Mouse (Mus musculus): ENCODE data around the gene Gnb1l. TPM values are rescaled to one million over a fixed set of nuclear protein-coding genes. Genes with fewer than 3 reads are reported as not detected.

The Gnb1l gene
- 1 to 10 TPM; 5.7 to 8.9 (median 6.5) TPM for total RNA-seq (2022)

- peak; percentile 83 to 93 for DNase-seq (ENCODE audit: low spot score in 2 of 2)
These were observed at the start of gene Gnb1l, which contains the start of gene Rtl10 for GRCm38 (mm10) chr16:18498558-18498990. Gene Gnb1l (plus strand): TSS chr16:18498713. Gene Rtl10 (plus strand): TSS chr16:18498901.

- DNase-seq (ENCODE audit: low spot score in 2 of 2), result no peak
These were observed 49.5 kb upstream of the Gnb1l start for GRCm38 (mm10) chr16:18449005-18449404.

DNA sequence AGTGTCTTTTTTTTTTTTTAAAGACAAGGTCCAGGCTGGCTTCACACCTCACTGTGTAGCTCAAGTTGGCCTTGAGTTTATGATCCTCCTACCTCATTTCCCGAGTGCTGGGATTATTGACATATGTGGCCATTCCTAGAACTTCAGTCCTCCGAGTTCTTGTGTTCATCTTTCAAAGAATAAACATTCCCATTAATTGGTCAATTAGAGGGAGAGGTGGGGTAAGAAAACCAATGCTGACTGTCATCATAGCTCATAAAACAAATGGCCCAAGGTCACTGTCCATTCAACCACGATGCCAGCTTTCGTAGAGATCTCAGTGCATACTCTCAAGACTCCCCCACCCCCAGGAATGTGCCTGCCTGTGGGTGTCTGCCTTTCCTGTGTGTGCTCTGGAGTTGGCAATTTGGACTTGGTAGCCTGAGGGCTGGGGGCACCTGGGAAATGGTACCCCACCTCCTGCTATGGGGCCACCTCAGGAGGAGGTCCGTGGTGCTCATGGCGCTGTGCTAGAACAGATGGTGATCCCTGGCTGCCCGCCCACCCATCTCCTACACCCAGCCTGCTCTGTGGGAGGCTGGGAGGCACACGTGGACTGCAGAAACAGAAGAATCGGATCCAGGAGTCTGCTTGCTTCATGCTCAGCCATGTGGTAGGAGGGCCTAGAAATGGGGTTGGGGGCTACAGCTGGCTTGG lies 46.9 kb upstream of the Gnb1l start:
- DNase-seq (ENCODE audit: low spot score in 2 of 2), result peak; percentile 73 to 82

GRCm38 (mm10) chr16:18452361-18452862 lies 46.1 kb upstream of the Gnb1l start:
- peak; percentile 55 to 60 for DNase-seq (ENCODE audit: low spot score in 2 of 2)

DNA sequence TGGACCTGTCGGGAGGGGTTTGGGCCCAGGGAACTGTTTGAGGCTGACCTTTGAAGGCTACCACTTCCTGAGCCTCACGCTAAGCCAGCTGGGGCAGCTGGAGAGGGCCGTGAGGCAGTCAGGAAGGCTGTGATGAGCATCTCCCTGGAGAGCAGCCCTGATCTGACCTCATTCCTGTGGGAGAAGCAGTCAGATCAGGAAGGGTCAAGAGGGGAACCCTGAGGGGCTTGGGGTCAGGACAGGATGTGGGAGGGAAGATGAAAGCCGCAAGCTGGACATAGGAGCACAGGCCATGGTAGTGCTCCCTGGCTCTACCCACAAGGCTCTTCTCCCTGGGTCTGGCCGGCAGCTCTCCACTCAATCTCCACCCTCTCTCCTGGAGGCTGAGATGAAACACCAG lies 44.7 kb upstream of the Gnb1l start:
- DNase-seq (ENCODE audit: low spot score in 2 of 2), result no peak

DNA sequence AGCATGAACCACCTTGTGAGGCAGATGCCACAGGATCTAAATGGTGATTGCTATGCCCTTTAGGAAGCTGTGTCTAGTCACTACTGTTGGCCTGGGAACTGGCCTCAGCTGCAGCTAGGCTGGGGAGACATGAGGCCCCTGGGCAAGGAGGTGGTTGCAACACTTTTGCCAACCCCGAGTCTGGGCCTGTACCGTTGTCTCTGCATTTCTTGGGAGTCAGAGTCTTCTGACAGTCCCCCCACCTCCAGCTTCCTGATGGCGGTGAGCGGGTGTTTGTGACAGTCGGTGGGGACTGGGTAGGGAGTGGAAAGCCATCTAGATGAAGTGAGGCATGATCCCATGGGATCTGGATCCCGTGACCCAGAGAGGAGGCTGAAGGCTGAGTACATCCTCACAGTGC lies 43.1 kb upstream of the Gnb1l start:
- DNase-seq (ENCODE audit: low spot score in 2 of 2), result no peak

GRCm38 (mm10) chr16:18458661-18459060 lies 39.9 kb upstream of the Gnb1l start:
- DNase-seq (ENCODE audit: low spot score in 2 of 2), result no peak

GRCm38 (mm10) chr16:18459335-18459954 lies 39.1 kb upstream of the Gnb1l start:
- no peak for DNase-seq (ENCODE audit: low spot score in 2 of 2)

DNA sequence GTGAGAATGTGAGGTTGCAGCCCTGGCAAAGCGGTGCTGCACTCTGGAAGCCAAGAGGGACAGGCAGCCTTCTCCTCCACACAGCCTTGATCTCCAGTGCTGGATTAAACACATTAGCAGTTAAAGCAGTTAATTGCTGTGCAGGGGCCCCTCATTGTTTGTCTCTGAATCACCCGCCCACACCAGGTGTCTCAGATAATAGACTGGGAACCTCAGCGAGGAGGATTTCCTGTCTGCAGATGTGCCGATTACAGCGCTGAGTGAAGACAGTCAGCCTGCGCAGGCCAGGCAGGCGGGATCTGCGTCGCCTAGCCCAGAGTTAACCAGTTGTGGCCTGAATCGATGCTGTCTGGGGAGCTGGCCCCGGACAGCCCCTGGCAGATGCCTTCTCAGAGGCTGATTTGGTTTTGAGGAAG lies 38.5 kb upstream of the Gnb1l start:
- DNase-seq (ENCODE audit: low spot score in 2 of 2), result no peak

- no peak for DNase-seq (ENCODE audit: low spot score in 2 of 2)
These were observed 37.7 kb upstream of the Gnb1l start for GRCm38 (mm10) chr16:18460826-18461225.

- DNase-seq (ENCODE audit: low spot score in 2 of 2), result no peak
These were observed 36.5 kb upstream of the Gnb1l start for GRCm38 (mm10) chr16:18462031-18462430.

DNA sequence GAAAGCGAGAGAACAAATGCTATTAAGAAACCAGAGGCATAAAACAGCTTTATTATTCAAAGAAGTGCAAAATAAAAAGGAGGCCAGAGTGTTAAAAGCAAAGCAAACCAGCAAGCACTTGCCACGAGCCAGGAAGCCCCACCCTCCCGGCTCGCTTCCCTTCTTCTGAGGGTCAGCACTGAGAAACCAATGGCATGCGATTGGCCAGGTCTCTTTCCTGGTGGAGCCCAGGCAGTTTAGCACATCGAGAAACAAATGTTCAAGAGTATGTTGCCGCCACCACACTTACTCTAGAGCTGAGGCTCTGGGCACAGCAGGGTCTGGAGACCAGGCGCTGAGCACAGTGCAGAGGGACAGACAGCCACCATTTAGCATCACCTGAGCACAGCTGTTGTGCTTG lies 35.9 kb upstream of the Gnb1l start:
- no peak for DNase-seq (ENCODE audit: low spot score in 2 of 2)

- DNase-seq (ENCODE audit: low spot score in 2 of 2), result no peak
These were observed 34.2 kb upstream of the Gnb1l start for GRCm38 (mm10) chr16:18464271-18464670.

DNA sequence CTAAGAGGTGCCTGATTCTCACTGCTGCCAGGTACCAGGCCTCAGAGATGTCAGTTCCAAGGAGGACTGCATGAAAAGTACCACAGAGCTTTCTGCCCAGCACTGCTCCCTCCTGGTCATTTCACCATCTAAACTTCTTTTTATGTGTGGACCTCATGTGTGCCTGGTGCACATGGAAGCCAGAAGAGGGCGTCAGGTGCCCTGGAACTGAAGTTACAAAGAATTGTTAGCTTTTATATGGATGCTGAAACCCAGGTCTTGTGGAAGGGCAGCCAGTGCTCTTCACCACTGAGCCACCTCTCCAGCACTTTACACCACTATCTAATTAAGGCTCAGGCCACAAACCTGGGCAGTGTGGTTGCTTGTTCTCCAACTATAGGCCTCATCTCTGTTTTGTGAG lies 27.7 kb upstream of the Gnb1l start:
- peak in 1 of 2 experiments; percentile 1 for DNase-seq (ENCODE audit: low spot score in 2 of 2)

DNA sequence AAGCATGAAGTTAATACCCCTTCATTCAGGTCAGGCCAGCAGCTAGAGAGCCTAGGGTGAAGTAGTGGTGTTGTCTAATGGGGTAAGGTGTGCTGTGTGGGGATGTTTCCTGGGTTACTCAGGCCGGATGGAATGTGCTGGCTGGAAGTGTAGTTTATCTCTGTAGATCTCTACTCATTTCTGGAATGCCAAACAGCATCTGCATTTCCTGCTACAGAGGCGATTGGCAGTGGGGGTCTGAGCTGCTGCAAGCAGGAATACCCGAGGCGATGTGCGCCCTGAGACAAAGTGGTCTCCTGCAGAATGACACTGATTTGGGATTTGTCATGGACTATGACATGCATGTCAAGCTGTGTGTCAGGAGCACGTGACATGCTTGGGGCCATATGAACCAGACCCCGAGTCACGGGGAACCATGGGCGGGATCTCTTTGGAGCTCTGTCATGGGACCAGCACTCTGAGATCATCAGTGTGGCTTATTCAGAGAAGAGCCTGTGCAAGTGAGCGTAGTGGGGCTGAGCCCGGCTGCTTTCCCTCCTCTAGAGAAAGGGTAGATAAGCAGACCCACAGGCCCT lies 27.0 kb upstream of the Gnb1l start:
- DNase-seq (ENCODE audit: low spot score in 2 of 2), result no peak

- DNase-seq (ENCODE audit: low spot score in 2 of 2), result no peak
These were observed 26.5 kb upstream of the Gnb1l start for GRCm38 (mm10) chr16:18471976-18472375.

- DNase-seq (ENCODE audit: low spot score in 2 of 2), result no peak
These were observed 26.1 kb upstream of the Gnb1l start for GRCm38 (mm10) chr16:18472416-18472815.

GRCm38 (mm10) chr16:18472976-18473375 lies 25.5 kb upstream of the Gnb1l start:
- no peak for DNase-seq (ENCODE audit: low spot score in 2 of 2)

DNA sequence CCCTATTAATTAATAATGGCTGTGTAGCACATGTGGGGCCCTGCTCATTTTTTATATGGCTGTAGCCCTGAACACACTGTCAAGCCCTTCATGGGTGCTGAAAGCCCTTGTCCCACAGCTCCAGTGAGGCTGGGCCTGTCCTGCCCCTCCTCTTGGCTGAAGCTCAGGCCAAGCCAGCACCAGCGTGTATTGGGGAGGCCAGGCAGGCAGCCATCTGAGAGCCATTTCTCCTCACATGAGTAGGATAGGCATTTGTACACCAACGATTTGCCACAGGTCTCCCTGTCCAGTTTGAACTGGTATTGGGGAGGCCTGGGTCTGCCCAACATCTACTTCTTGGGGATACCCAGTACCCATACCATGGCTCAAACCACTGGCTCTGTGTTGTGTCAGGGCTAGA lies 24.5 kb upstream of the Gnb1l start:
- no peak for DNase-seq (ENCODE audit: low spot score in 2 of 2)

GRCm38 (mm10) chr16:18477996-18478395 lies 20.5 kb upstream of the Gnb1l start:
- DNase-seq (ENCODE audit: low spot score in 2 of 2), result no peak

DNA sequence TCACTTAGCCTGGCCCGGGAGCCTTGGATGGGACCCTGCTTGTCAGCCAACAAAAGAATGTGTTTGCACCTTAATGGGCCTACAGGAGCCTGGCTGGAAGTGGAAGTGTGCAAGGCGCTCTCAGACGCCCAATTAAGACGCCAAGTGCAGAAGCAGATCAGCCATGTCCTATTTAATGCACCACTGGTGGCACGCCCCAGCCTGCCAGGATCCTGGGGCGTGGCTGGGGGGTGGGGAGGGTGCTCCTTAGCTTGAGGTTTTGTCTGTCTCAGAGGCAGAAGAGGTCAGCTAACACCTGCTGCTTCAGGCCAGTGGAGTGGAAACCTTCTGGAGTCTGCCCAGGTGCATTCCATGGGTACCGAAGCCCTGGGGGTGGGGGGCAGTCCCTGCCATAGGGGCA lies 18.8 kb upstream of the Gnb1l start:
- no peak for DNase-seq (ENCODE audit: low spot score in 2 of 2)

DNA sequence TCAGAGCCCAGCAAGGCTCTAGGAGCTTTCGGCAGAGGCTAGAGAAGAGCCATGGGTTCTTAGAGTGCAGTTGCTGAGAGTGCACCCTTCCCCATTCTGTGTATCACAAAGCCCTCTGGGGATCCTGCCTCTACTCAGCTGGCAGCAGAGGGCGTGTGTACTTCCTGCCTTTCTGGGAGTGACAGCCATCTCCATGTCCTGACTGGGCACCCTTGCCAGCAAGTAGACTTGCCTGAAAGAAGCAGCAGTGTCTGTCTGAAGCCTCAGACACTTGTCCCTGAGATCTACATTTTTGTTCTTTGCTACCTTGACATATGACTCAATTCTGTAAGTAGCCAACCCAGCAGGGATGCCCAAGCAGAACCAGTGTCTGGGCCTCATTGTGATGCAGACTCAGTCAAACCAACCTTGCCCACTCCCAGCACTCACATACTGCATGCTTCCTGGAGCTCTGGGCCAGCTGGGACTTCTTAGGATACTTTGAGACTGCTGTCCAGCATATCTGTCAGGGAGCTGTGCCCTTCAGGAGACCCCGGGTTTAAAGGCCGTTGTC lies 17.5 kb upstream of the Gnb1l start:
- no peak for DNase-seq (ENCODE audit: low spot score in 2 of 2)

Data from layer of hippocampus, adult 8-10 months (tissue).